Mouse (Mus musculus) kidney, adult 2 months (tissue): ENCODE measurements around the gene Laptm5.

ENCODE experiments used
- CTCF ChIP-seq: fragments of 200-500 bp; conservative IDR thresholded peaks from 2 replicates; pipeline ENCODE4 v1.5.1; 2011; ENCODE audit warnings: low read depth, mild to moderate bottlenecking, control low read depth, low read length, moderate library complexity, mixed read lengths; ENCODE audit not compliant: insufficient read depth, insufficient read length
- POLR2A ChIP-seq: fragments of 200-500 bp; IDR thresholded peaks from one replicate; pipeline ENCODE4 v1.6.1; 2011; ENCODE audit warnings: low read depth, low read length, control low read depth

- no peak for TF ChIP-seq CTCF
- TF ChIP-seq POLR2A, result no peak
Observed at GRCm38 (mm10) chr4:130899383-130899781, 13.5 kb upstream of the Laptm5 start.
